Mouse (Mus musculus): ENCODE measurements around the gene Gal3st2b. TPM values are rescaled to one million over a fixed set of nuclear protein-coding genes. Genes with fewer than 3 reads are reported as not detected.
"Not testable (repeated sequence)": the region's sequence is repeated elsewhere in the genome, so short reads cannot be mapped to it uniquely, and the experiment has no call there.

The Gal3st2b gene
- polyA plus RNA-seq (2014; fragmentation: Nextera tagmentation; extraction: Ambion mirVana), result not detected in 2 replicates

- not testable (repeated sequence) for H3K27ac ChIP-seq (ENCODE audit: low read depth); H3K4me1 ChIP-seq (replicated peaks; ENCODE audit: control insufficient read depth, insufficient read depth, low read length); H3K36me3 ChIP-seq (ENCODE audit: control insufficient read depth, insufficient read depth, low read length); H3K4me2 ChIP-seq (ENCODE audit: low read length); H3K27me3 ChIP-seq (replicated peaks; ENCODE audit: control insufficient read depth, insufficient read depth, low read length); H3K4me3 ChIP-seq (ENCODE audit: low read depth, low read length); H3K9me3 ChIP-seq (ENCODE audit: control insufficient read depth, low read length); ATAC-seq (replicated peaks; ENCODE audit: low FRiP score, low TSS enrichment, low read depth); H3K9ac ChIP-seq (ENCODE audit: low read length); DNase-seq (ENCODE audit: low spot score)
- 80% methylated on average over 2 of the region's 2 CpGs for WGBS
These were observed at the start of gene Gal3st2b for GRCm38 (mm10) chr1:93918011-93918410. TSS of gene Gal3st2b (plus strand) at chr1:93918311.

GRCm38 (mm10) chr1:93871594-93872105 lies 46.5 kb upstream of the Gal3st2b start:
- ATAC-seq (replicated peaks; ENCODE audit: low FRiP score, low TSS enrichment, low read depth); H3K4me3 ChIP-seq (ENCODE audit: low read depth, low read length); H3K27me3 ChIP-seq (replicated peaks; ENCODE audit: control insufficient read depth, insufficient read depth, low read length); DNase-seq (ENCODE audit: low spot score); H3K9me3 ChIP-seq (ENCODE audit: control insufficient read depth, low read length); H3K4me1 ChIP-seq (replicated peaks; ENCODE audit: control insufficient read depth, insufficient read depth, low read length); H3K4me2 ChIP-seq (ENCODE audit: low read length); H3K27ac ChIP-seq (ENCODE audit: low read depth); H3K9ac ChIP-seq (ENCODE audit: low read length); H3K36me3 ChIP-seq (ENCODE audit: control insufficient read depth, insufficient read depth, low read length): not testable (repeated sequence)
- WGBS, result 50% methylated on average over 1 of the region's 1 CpGs

GRCm38 (mm10) chr1:93874405-93874804 lies 43.7 kb upstream of the Gal3st2b start:
- H3K4me2 ChIP-seq (ENCODE audit: low read length); H3K27ac ChIP-seq (ENCODE audit: low read depth); H3K9ac ChIP-seq (ENCODE audit: low read length); H3K4me3 ChIP-seq (ENCODE audit: low read depth, low read length); H3K27me3 ChIP-seq (replicated peaks; ENCODE audit: control insufficient read depth, insufficient read depth, low read length); ATAC-seq (replicated peaks; ENCODE audit: low FRiP score, low TSS enrichment, low read depth); DNase-seq (ENCODE audit: low spot score); H3K36me3 ChIP-seq (ENCODE audit: control insufficient read depth, insufficient read depth, low read length); H3K9me3 ChIP-seq (ENCODE audit: control insufficient read depth, low read length); H3K4me1 ChIP-seq (replicated peaks; ENCODE audit: control insufficient read depth, insufficient read depth, low read length): not testable (repeated sequence)
- 85% methylated on average over 13 of the region's 22 CpGs for WGBS

DNA sequence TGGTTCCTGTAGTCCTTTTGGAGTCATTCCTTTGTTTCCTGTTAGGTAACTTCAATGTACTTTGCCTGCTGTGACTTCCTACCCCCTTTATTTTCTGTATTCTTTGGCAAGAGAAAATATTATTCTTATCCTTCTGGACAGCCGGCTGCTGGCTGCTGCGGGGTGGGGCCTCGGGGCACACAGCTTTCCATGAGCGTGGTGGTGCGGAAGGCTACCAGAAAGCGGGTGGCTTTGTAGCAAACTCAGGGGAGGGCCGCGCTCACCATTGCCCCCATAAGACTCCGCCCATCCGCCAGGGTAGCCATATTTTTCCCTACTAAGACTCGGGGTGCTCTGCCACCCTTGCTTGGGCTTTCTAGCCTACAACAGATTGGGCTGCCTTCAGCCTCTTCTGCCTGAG lies 36.3 kb upstream of the Gal3st2b start:
- ATAC-seq (replicated peaks; ENCODE audit: low FRiP score, low TSS enrichment, low read depth); DNase-seq (ENCODE audit: low spot score); H3K27me3 ChIP-seq (replicated peaks; ENCODE audit: control insufficient read depth, insufficient read depth, low read length); H3K9me3 ChIP-seq (ENCODE audit: control insufficient read depth, low read length); H3K36me3 ChIP-seq (ENCODE audit: control insufficient read depth, insufficient read depth, low read length); H3K4me2 ChIP-seq (ENCODE audit: low read length); H3K4me1 ChIP-seq (replicated peaks; ENCODE audit: control insufficient read depth, insufficient read depth, low read length); H3K4me3 ChIP-seq (ENCODE audit: low read depth, low read length); H3K27ac ChIP-seq (ENCODE audit: low read depth); H3K9ac ChIP-seq (ENCODE audit: low read length): not testable (repeated sequence)
- no CpG with 5 or more reads among the region's 11 CpGs for WGBS

DNA sequence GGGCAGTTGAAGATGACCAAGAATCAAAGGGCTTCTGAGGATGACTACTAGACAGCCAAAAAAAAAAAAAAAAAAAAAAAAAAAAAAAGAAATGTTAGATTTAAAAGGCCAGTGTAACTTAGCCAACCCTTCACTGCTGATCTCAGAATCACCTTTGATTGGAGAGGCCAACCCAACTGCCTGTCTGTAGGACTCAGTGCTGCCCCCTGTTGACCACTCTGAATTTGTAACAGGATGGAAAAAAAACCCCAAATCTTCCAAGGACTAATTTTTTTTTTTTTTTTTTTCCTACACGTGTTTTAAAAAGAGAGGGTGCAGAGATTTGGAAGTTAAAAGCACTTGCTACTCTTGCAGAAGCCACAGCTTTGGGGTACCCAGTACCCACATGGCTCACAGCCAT lies 27.2 kb upstream of the Gal3st2b start:
- not testable (repeated sequence) for H3K27me3 ChIP-seq (replicated peaks; ENCODE audit: control insufficient read depth, insufficient read depth, low read length); H3K4me2 ChIP-seq (ENCODE audit: low read length); H3K4me3 ChIP-seq (ENCODE audit: low read depth, low read length); H3K4me1 ChIP-seq (replicated peaks; ENCODE audit: control insufficient read depth, insufficient read depth, low read length); ATAC-seq (replicated peaks; ENCODE audit: low FRiP score, low TSS enrichment, low read depth); H3K9ac ChIP-seq (ENCODE audit: low read length); H3K36me3 ChIP-seq (ENCODE audit: control insufficient read depth, insufficient read depth, low read length); H3K9me3 ChIP-seq (ENCODE audit: control insufficient read depth, low read length); DNase-seq (ENCODE audit: low spot score); H3K27ac ChIP-seq (ENCODE audit: low read depth)
- WGBS, result 50% methylated on average over 1 of the region's 1 CpGs

DNA sequence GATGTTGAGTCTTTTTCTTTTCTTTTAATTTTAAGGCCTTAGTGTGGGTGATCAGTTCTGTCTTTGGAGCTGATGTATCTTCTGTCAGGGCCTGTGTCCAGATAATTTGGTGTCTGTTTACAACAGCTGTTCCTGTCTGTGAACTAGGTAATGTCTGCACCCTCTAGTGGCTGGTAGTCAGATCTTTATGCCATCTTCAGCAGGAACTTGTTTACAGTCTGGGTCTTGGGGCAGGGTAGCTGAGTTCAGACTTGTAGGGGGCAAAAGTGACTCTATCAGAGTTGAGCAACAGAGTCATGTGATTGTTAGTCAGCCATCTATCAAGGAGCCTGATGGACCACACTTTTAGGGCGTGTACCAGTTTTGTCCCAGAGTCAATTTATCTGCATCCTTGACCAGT lies 20.7 kb upstream of the Gal3st2b start:
- WGBS, result no CpG with 5 or more reads among the region's 1 CpGs
- ATAC-seq (replicated peaks; ENCODE audit: low FRiP score, low TSS enrichment, low read depth), result not testable (repeated sequence)

DNA sequence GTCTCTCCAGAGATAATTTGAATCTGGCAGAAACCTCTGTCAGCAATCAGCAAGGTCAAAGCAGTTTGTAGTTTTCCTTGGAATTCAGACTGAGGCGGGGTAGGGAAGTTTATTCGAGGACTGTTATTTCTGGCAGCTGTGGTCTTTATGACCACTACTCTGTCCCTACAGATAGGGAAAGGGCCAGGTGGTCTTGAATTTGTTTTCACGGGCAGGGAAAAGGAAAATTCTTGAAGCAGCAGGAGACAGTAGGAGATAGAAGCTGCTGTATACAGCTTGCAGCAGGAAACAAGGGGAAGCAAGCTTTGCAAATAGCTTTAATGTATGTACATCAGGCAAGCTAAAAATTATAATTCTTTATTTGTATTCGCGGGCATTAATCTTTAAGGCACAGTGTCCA lies 16.8 kb upstream of the Gal3st2b start:
- not testable (repeated sequence) for DNase-seq (ENCODE audit: low spot score); ATAC-seq (replicated peaks; ENCODE audit: low FRiP score, low TSS enrichment, low read depth)
- WGBS, result 20% methylated on average over 1 of the region's 5 CpGs

More for the DNA sequence above, 20.7 kb upstream of the Gal3st2b start:
- H3K36me3 ChIP-seq (ENCODE audit: control insufficient read depth, insufficient read depth, low read length); H3K4me2 ChIP-seq (ENCODE audit: low read length); H3K9me3 ChIP-seq (ENCODE audit: control insufficient read depth, low read length); H3K9ac ChIP-seq (ENCODE audit: low read length); DNase-seq (ENCODE audit: low spot score); H3K27ac ChIP-seq (ENCODE audit: low read depth); H3K4me3 ChIP-seq (ENCODE audit: low read depth, low read length); H3K4me1 ChIP-seq (replicated peaks; ENCODE audit: control insufficient read depth, insufficient read depth, low read length); H3K27me3 ChIP-seq (replicated peaks; ENCODE audit: control insufficient read depth, insufficient read depth, low read length): not testable (repeated sequence)

DNA sequence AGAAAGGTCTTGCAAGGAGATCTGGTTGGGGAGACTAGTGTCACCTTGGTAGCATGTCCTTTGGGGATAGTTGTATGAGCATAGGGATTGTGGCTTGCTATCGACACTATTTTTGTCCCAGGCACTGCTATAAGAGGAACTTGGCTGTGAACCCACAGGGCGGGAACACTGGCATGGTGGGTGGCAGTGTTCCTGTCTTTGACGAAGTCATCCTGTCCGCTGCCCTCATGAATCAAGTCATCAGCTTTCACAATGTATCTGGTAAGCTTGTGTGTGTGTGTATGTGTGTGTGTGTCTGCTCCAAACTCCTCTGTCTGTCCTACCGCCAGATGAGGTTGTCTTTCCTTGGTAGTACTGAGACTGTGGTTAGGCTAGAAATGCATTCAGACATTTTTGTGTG lies 11.4 kb upstream of the Gal3st2b start:
- not testable (repeated sequence) for H3K27ac ChIP-seq (ENCODE audit: low read depth); H3K4me1 ChIP-seq (replicated peaks; ENCODE audit: control insufficient read depth, insufficient read depth, low read length); DNase-seq (ENCODE audit: low spot score); ATAC-seq (replicated peaks; ENCODE audit: low FRiP score, low TSS enrichment, low read depth); H3K4me2 ChIP-seq (ENCODE audit: low read length); H3K27me3 ChIP-seq (replicated peaks; ENCODE audit: control insufficient read depth, insufficient read depth, low read length); H3K9ac ChIP-seq (ENCODE audit: low read length); H3K4me3 ChIP-seq (ENCODE audit: low read depth, low read length); H3K9me3 ChIP-seq (ENCODE audit: control insufficient read depth, low read length); H3K36me3 ChIP-seq (ENCODE audit: control insufficient read depth, insufficient read depth, low read length)
- WGBS, result 80% methylated on average over 3 of the region's 5 CpGs

More for the DNA sequence above, 16.8 kb upstream of the Gal3st2b start:
- not testable (repeated sequence) for H3K4me3 ChIP-seq (ENCODE audit: low read depth, low read length); H3K9ac ChIP-seq (ENCODE audit: low read length); H3K4me1 ChIP-seq (replicated peaks; ENCODE audit: control insufficient read depth, insufficient read depth, low read length); H3K4me2 ChIP-seq (ENCODE audit: low read length); H3K27me3 ChIP-seq (replicated peaks; ENCODE audit: control insufficient read depth, insufficient read depth, low read length); H3K9me3 ChIP-seq (ENCODE audit: control insufficient read depth, low read length); H3K27ac ChIP-seq (ENCODE audit: low read depth); H3K36me3 ChIP-seq (ENCODE audit: control insufficient read depth, insufficient read depth, low read length)

GRCm38 (mm10) chr1:93908977-93909586 lies 9.0 kb upstream of the Gal3st2b start:
- ATAC-seq (replicated peaks; ENCODE audit: low FRiP score, low TSS enrichment, low read depth), result not testable (repeated sequence)

More at GRCm38 (mm10) chr1:93908977-93909586, 9.0 kb upstream of the Gal3st2b start:
- H3K9ac ChIP-seq (ENCODE audit: low read length); DNase-seq (ENCODE audit: low spot score); H3K9me3 ChIP-seq (ENCODE audit: control insufficient read depth, low read length); H3K4me3 ChIP-seq (ENCODE audit: low read depth, low read length); H3K4me2 ChIP-seq (ENCODE audit: low read length); H3K36me3 ChIP-seq (ENCODE audit: control insufficient read depth, insufficient read depth, low read length); H3K27ac ChIP-seq (ENCODE audit: low read depth); H3K27me3 ChIP-seq (replicated peaks; ENCODE audit: control insufficient read depth, insufficient read depth, low read length); H3K4me1 ChIP-seq (replicated peaks; ENCODE audit: control insufficient read depth, insufficient read depth, low read length): not testable (repeated sequence)
- WGBS, result no CpG with 5 or more reads among the region's 11 CpGs

Measured in intestine, embryonic 14.5 days (tissue).